Mouse (Mus musculus): ENCODE results near the gene Pprc1.

Pprc1 gene

GRCm38 (mm10) chr19:46035971-46036370, 8.7 kb upstream of the Pprc1 start:
- DNase-seq: peak; percentile 53

- DNase-seq: no peak
These were observed 8.0 kb upstream of the Pprc1 start for GRCm38 (mm10) chr19:46036477-46037242.

- peak; percentile 38 for DNase-seq
These were observed 7.3 kb upstream of the Pprc1 start for GRCm38 (mm10) chr19:46037243-46037924.

GRCm38 (mm10) chr19:46037925-46038850, 6.5 kb upstream of the Pprc1 start:
- DNase-seq: peak; percentile 66

- peak; percentile 75 for DNase-seq
These were observed 5.8 kb upstream of the Pprc1 start for GRCm38 (mm10) chr19:46038851-46039260.

- peak; percentile 88 for DNase-seq
These were observed 5.2 kb upstream of the Pprc1 start for GRCm38 (mm10) chr19:46039478-46039877.

- no peak for DNase-seq
These were observed 4.4 kb upstream of the Pprc1 start for GRCm38 (mm10) chr19:46040149-46040902.

- no peak for DNase-seq
These were observed 3.3 kb upstream of the Pprc1 start for GRCm38 (mm10) chr19:46041299-46041932.

- DNase-seq: peak; percentile 86
These were observed 2.7 kb upstream of the Pprc1 start for GRCm38 (mm10) chr19:46041933-46042475.

- DNase-seq: peak; percentile 76
These were observed 2.1 kb upstream of the Pprc1 start for GRCm38 (mm10) chr19:46042476-46043011.

GRCm38 (mm10) chr19:46043380-46043779, 1.3 kb upstream of the Pprc1 start:
- DNase-seq: peak; percentile 75

- peak; percentile 94 for DNase-seq
These were observed 458 bp downstream of the Pprc1 start, which contains the start of gene Ldb1 for GRCm38 (mm10) chr19:46044993-46045695. Ldb1 (minus strand) TSS chr19:46045214.

- DNase-seq: no peak
These were observed 1.1 kb downstream of the Pprc1 start for GRCm38 (mm10) chr19:46045696-46046311.

GRCm38 (mm10) chr19:46046621-46047025, 1.9 kb downstream of the Pprc1 start:
- DNase-seq: no peak

GRCm38 (mm10) chr19:46047426-46047825, 2.7 kb downstream of the Pprc1 start:
- DNase-seq: no peak

- DNase-seq: no peak
These were observed 4.4 kb downstream of the Pprc1 start for GRCm38 (mm10) chr19:46049129-46049528.

GRCm38 (mm10) chr19:46050462-46050861, 5.8 kb downstream of the Pprc1 start:
- no peak for DNase-seq

GRCm38 (mm10) chr19:46055752-46056387, 11.2 kb downstream of the Pprc1 start:
- DNase-seq: no peak

- DNase-seq: peak; percentile 93
These were observed 11.8 kb downstream of the Pprc1 start for GRCm38 (mm10) chr19:46056388-46056946.

Measured in cerebellum, adult 11-12 months (tissue).